Mouse (Mus musculus) megakaryocyte, embryonic 14.5 days (primary cell): ENCODE data around the gene Arpc5l. TPM values are rescaled to one million over a fixed set of nuclear protein-coding genes. Genes with fewer than 3 reads are reported as not detected.

Source experiments
- H3K27me3 ChIP-seq: replicated peaks from 2 replicates; pipeline ENCODE3; 2012; ENCODE audit warnings: inconsistent platforms
- H3K36me3 ChIP-seq: replicated peaks from 2 replicates; pipeline ENCODE3; 2012; ENCODE audit warnings: low read length, inconsistent platforms, mixed read lengths
- H3K4me1 ChIP-seq: 2 replicates; pipeline ENCODE4 v1.6.1; 2012; ENCODE audit warnings: inconsistent platforms
- H3K4me3 ChIP-seq: replicated peaks from 2 replicates; pipeline ENCODE3; 2012; ENCODE audit warnings: moderate library complexity, mild to moderate bottlenecking, inconsistent platforms
- H3K9me3 ChIP-seq: 2 replicates; pipeline ENCODE4 v1.6.1; 2012; ENCODE audit warnings: inconsistent platforms
- FLI1 ChIP-seq: IDR thresholded peaks from 2 replicates; pipeline ENCODE4 v1.6.1; 2012; ENCODE audit warnings: low read length, inconsistent platforms, mixed read lengths
- GATA1 ChIP-seq: IDR thresholded peaks from 3 replicates; pipeline ENCODE4 v1.6.1; 2012; ENCODE audit warnings: mixed read lengths, low read length, inconsistent platforms, borderline replicate concordance
- polyA plus RNA-seq: library from polyadenylated mRNA; stranded (reverse); fragments of >175 nt; gene quantifications from 2 replicates; pipeline ENCODE4 v1.2.3, GENCODE M21; 2012; ENCODE audit warnings: low replicate concordance; ENCODE audit not compliant: insufficient read depth

Arpc5l gene
- polyA plus RNA-seq, 1 experiment = 83.7 TPM

DNA sequence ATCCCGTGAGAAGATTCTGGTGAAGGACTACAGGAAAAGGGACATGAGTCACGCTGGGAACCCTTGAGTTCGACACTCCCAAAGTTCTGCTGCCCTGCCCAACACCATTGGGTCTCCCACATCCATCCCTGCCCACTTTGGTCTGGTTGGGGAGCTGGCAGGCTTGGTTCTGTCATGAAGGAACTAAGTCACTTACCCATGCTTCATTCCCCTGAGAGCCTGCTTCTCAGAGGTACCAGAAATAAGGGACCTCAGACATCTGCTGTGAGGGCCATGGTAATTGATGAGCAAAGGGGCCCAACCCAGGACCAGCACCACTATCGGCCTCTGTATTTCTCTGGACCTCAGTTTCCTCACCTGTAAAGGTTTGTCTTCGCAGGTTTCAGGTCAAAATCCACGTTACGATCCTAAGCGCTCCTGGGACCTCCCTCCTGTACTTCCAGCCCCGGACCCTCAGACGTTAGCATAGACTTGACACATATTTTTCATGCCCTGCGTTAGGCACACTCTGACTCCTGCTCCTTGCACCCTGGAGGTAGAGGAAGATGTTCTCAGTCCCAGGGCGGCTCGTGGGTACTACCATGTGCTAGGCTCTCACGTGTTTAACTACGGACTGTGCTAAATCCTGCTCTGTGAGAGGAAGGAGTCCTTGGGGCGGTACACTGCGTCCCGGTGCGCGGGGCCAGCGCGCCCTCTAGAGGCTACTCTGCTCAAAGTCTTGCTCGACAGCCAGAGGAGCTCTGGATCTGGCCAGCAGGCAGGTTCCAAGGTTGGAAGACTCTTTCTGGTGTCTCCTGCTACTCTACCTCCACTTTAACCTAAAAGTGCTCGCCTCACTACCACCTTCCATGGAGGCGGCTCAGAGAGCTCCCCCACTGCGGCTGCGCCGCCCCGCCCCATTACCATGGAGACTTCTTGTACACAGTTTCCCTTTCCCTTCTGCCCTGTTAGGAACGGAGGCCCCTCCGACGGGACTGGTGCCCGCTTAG, 7.5 kb upstream of the Arpc5l start, which contains the start of gene Wdr38:
TSS of gene Wdr38 (plus strand) at position 91 of the 989 bp plus-strand sequence.
- H3K9me3 ChIP-seq = no peaks in the 10 kb centered on the region
- peaks cover 2% of the 10 kb centered on the region for H3K27me3 ChIP-seq
- no peak for TF ChIP-seq FLI1
- no peak for TF ChIP-seq GATA1
- H3K4me3 ChIP-seq = peak within 1 kb of the TSS; percentile 94
- peaks cover 51% of the 10 kb centered on the region for H3K4me1 ChIP-seq
- peaks cover 33% of the 10 kb centered on the region for H3K36me3 ChIP-seq

DNA sequence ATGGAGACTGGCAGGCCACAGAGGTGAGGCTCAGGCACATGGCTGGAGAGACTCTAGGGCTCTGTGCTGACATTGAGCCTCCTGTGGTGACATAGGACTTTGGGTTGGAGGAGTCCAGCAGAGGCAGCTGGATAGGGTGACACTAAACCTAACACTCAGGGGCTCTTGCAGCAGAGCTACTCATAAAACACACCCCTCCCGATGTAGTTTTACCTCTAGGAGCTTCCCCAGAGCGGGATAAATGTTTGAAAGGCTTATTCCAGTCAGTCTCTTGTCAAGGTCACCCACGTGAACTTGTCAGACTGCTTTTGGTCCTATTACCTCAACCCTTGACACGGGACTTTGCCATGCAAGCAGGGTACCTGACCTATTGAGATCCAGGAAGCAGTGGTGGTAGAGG, 5.8 kb upstream of the Arpc5l start:
- no peak for TF ChIP-seq GATA1
- no peak for TF ChIP-seq FLI1
- H3K36me3 ChIP-seq = peaks cover 47% of the 10 kb centered on the region
- peaks cover 68% of the 10 kb centered on the region for H3K4me1 ChIP-seq
- peaks cover under 1% of the 10 kb centered on the region for H3K27me3 ChIP-seq
- no peaks in the 10 kb centered on the region for H3K9me3 ChIP-seq
- peak overlapping the region; percentile 38 for H3K4me3 ChIP-seq

- peaks cover 69% of the 10 kb centered on the region for H3K4me1 ChIP-seq
- peaks cover 47% of the 10 kb centered on the region for H3K36me3 ChIP-seq
- no peaks in the 10 kb centered on the region for H3K27me3 ChIP-seq
- TF ChIP-seq FLI1 = no peak
- no peak for TF ChIP-seq GATA1
- H3K4me3 ChIP-seq = no peak overlapping the region
- no peaks in the 10 kb centered on the region for H3K9me3 ChIP-seq
These were observed 5.1 kb upstream of the Arpc5l start for GRCm38 (mm10) chr2:38999910-39000586.

GRCm38 (mm10) chr2:39000587-39000919, 4.6 kb upstream of the Arpc5l start:
- H3K4me3 ChIP-seq = no peak overlapping the region
- TF ChIP-seq FLI1 = no peak
- no peak for TF ChIP-seq GATA1
- H3K27me3 ChIP-seq = no peaks in the 10 kb centered on the region
- peaks cover 69% of the 10 kb centered on the region for H3K4me1 ChIP-seq
- H3K9me3 ChIP-seq = no peaks in the 10 kb centered on the region
- H3K36me3 ChIP-seq = peaks cover 47% of the 10 kb centered on the region

DNA sequence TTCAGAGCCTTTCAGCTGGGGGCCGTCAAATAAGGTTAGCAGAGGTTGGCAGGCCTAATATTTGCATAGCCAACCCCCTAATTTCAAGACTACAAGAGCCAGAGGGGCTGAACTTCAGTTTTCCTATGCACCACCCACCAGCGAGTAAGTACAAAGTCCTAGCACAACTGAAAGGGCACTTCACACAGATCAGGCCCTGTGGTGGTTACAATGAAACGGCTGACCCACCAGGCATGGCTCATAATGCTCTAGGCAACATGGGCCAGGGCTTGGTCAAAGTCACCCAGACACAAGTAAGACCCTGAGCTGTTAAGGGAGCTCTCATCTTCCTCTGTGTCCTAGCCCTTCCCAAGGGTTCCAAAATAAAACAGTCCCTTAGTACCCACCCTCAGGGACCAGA, 3.3 kb upstream of the Arpc5l start:
- Histone ChIP-seq H3K27me3 (no peaks in the 10 kb centered on the region), H3K4me3 (no peak overlapping the region), H3K4me1 (peaks cover 80% of the 10 kb centered on the region), H3K9me3 (no peaks in the 10 kb centered on the region), H3K36me3 (peaks cover 47% of the 10 kb centered on the region)
- TF ChIP-seq GATA1 (no peak), FLI1 (no peak)

DNA sequence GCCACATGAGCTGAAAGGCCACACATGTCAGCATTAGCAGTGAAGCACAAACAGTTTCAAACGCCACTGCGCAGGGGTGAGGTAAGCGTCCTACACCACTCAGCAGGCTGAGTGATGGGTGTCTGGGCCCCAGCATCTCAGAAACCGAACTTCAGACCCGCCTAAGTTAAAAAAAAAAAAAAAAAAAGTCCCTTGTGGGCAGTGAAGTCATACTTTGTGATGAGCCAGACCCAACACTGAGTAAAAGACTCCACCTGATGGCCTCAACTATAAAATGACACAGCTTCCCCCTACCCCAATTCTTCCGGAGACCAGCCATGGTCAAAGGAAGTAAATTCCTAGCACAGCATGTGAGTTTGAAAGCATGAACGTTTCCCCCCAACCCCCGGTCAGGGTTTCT, 2.0 kb upstream of the Arpc5l start:
- TF ChIP-seq GATA1 = no peak
- TF ChIP-seq FLI1 = no peak
- Histone ChIP-seq H3K36me3 (peaks cover 47% of the 10 kb centered on the region), H3K27me3 (no peaks in the 10 kb centered on the region), H3K9me3 (no peaks in the 10 kb centered on the region), H3K4me1 (peaks cover 74% of the 10 kb centered on the region), H3K4me3 (peak overlapping the region; percentile 93)

DNA sequence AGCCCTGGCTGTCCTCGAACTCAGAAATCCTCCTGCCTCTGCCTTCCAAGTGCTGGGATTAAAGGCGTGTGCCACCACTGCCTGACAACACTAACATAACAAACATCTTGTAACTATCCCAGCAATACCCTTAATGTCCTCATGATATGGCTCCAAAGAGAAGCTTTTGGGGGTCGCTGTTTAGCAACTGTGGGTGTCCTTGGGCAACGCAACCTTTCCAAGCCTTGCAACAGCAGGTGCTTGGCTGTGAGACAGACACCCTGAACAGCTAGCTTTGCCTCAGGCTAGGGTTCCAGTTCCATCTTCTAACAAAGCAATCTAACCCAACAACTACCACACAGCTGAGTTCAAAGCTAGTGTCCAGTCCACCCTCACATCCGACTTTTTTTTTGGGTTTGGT, 1.6 kb upstream of the Arpc5l start:
- Histone ChIP-seq H3K4me1 (peaks cover 73% of the 10 kb centered on the region), H3K36me3 (peaks cover 47% of the 10 kb centered on the region), H3K4me3 (peak overlapping the region; percentile 93), H3K27me3 (no peaks in the 10 kb centered on the region), H3K9me3 (no peaks in the 10 kb centered on the region)
- TF ChIP-seq GATA1 (no peak), FLI1 (no peak)

DNA sequence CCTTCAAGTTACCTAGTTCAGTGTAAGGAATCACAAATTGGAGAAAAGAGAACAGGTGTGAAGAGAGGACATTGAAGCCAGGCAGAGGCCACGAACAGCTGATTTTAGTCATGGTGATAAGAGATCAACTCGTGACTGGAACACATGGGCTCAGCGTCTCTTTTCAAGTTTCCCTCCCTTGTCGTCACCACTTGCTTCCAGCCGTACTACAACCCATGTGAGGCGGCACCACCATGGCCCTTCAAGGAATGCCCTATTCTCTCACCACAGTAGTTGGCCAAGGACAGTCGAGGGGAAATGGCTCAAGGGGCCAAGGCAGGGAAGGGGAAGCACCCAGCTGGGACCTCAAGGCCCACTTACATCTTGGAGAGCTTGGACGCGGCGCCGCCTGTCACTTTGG, 776 bp upstream of the Arpc5l start:
- H3K36me3 ChIP-seq = peaks cover 46% of the 10 kb centered on the region

GRCm38 (mm10) chr2:39005574-39006079, 479 bp downstream of the Arpc5l start, which contains the start of gene Rpl35:
Gene Rpl35 (minus strand): TSS chr2:39005624.
- H3K36me3 ChIP-seq = peaks cover 39% of the 10 kb centered on the region
- no peaks in the 10 kb centered on the region for H3K27me3 ChIP-seq
- H3K4me1 ChIP-seq = peaks cover 72% of the 10 kb centered on the region
- TF ChIP-seq FLI1 (no peak), GATA1 (no peak)
- H3K4me3 ChIP-seq = peak within 1 kb of the TSS; percentile 93
- no peaks in the 10 kb centered on the region for H3K9me3 ChIP-seq

More for the DNA sequence above, 776 bp upstream of the Arpc5l start:
- Histone ChIP-seq H3K4me1 (peaks cover 73% of the 10 kb centered on the region), H3K9me3 (no peaks in the 10 kb centered on the region), H3K4me3 (peak overlapping the region; percentile 93), H3K27me3 (no peaks in the 10 kb centered on the region)
- TF ChIP-seq FLI1 (no peak), GATA1 (no peak)
